Mouse (Mus musculus): ENCODE measurements at regions not wholly inside any gene's neighbourhood (a gene's known extent, or its start where the extent isn't known, plus 50 kb on each side); places are given as distances from the start of the nearest gene placed in this dataset.

GRCm38 (mm10) chr12:32696832-32697231, 122.5 kb upstream of the Nampt start:
- TF ChIP-seq CTCF (IDR thresholded peaks at IDR 0.05; ENCODE audit: insufficient read depth, low read length) (no peak), POLR2A (IDR thresholded peaks at IDR 0.05; ENCODE audit: borderline replicate concordance, extremely low read depth, low read depth, low read length) (no peak)

Measured in lung, adult 2 months (tissue).